In the genomic region with DNA sequence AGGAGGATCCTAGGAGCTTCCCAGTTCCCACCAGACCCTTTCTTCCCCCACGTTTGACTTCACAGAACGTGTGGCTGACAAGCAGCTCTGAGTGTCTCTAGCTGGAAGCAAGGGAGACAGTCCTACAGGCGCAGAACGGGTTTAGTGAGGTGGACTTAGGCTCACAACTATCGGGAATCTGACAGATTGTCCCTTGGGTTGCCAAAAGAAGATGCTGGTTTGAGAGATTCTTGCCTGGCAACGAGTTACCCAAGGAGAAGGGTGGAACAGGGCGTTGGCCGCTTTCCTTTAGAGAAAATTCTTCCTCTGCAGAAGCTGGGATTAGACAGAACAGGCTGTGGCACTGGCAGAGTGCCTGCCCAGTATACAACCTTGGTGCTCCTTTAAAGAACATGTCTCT, we compare ENCODE assay signal across 8 mouse cellular contexts. TPM values are rescaled to one million over a fixed set of nuclear protein-coding genes. Genes with fewer than 3 reads are reported as not detected.
DNase-seq lines count a peak whose midpoint lies in the region; ATAC-seq and TF ChIP-seq lines count a peak whose summit lies in the region.

No protein-coding gene starts in this region.

- no peak for TF ChIP-seq POLR2A in limb, embryonic 14.5 days (IDR thresholded peaks at IDR 0.05; ENCODE audit: borderline replicate concordance, extremely low read depth, insufficient read depth, insufficient read length)

- peak; percentile 63 for DNase-seq in cerebellum, adult 11-12 months
- no peak for DNase-seq in cerebellum, postnatal 4 days (ENCODE audit: low spot score in 2 of 2)
- no peak for DNase-seq in lung, adult 18-20 months
- no peak for DNase-seq in limb, embryonic 14.5 days (ENCODE audit: low spot score)
- no peak for DNase-seq in adrenal gland, postnatal 36 days
- DNase-seq in thymus, postnatal 25 days = no peak
- no peak for DNase-seq in adrenal gland, postnatal 14 days

- H3K4me1 ChIP-seq in lung, embryonic 16.5 days (replicated peaks; ENCODE audit: control insufficient read depth, insufficient read depth, low read length) = peaks cover 5% of the 10 kb centered on the region; the same call in 1 of the 2 replicates
- H3K4me1 ChIP-seq in limb, embryonic 14.5 days (ENCODE audit: control insufficient read depth, insufficient read depth, low read length) = peaks cover 3% of the 10 kb centered on the region; the same call in 1 of the 2 replicates

- no peak for ATAC-seq in lung, embryonic 16.5 days (ENCODE audit: low read depth)
- ATAC-seq in limb, embryonic 14.5 days (ENCODE audit: low FRiP score, low read depth) = no peak

- no peak overlapping the region; the same call in 1 of the 2 replicates for H3K4me3 ChIP-seq in lung, embryonic 16.5 days (ENCODE audit: low read length)
- H3K4me3 ChIP-seq in limb, embryonic 14.5 days (replicated peaks; ENCODE audit: low read length) = no peak overlapping the region

- H3K36me3 ChIP-seq in lung, embryonic 16.5 days (ENCODE audit: control insufficient read depth, insufficient read depth, low read length) = no peaks in the 10 kb centered on the region
- H3K36me3 ChIP-seq in limb, embryonic 14.5 days (ENCODE audit: control insufficient read depth, insufficient read depth, low read length) = no peaks in the 10 kb centered on the region

- no peak overlapping the region for H3K9ac ChIP-seq in lung, embryonic 16.5 days (ENCODE audit: low read length)
- H3K9ac ChIP-seq in limb, embryonic 14.5 days (ENCODE audit: low read depth, low read length, severe bottlenecking) = no peak overlapping the region

- H3K27me3 ChIP-seq in lung, embryonic 16.5 days (ENCODE audit: control insufficient read depth, insufficient read depth, low read depth, low read length) = peaks cover 34% of the 10 kb centered on the region
- peaks cover 35% of the 10 kb centered on the region for H3K27me3 ChIP-seq in limb, embryonic 14.5 days (ENCODE audit: control insufficient read depth, insufficient read depth, low read length)

- WGBS in lung, embryonic 16.5 days = 28% methylated on average over 8 of the region's 8 CpGs
- 31% methylated on average over 8 of the region's 8 CpGs for WGBS in limb, embryonic 14.5 days

- no peak overlapping the region for H3K27ac ChIP-seq in lung, embryonic 16.5 days (ENCODE audit: low read length)
- no peak overlapping the region for H3K27ac ChIP-seq in limb, embryonic 14.5 days (replicated peaks; ENCODE audit: low read depth, low read length)

- H3K4me2 ChIP-seq in lung, embryonic 16.5 days (ENCODE audit: low read depth, low read length) = peak overlapping the region; percentile 93; the same call in 1 of the 2 replicates
- peak overlapping the region; percentile 88; the same call in 1 of the 2 replicates for H3K4me2 ChIP-seq in limb, embryonic 14.5 days (replicated peaks; ENCODE audit: low read depth, low read length, severe bottlenecking)

- no peaks in the 10 kb centered on the region for H3K9me3 ChIP-seq in lung, embryonic 16.5 days (ENCODE audit: control insufficient read depth, low read length)
- no peaks in the 10 kb centered on the region for H3K9me3 ChIP-seq in limb, embryonic 14.5 days (ENCODE audit: control insufficient read depth, low read length)

RNA-seq across cellular contexts. Expression of gene Gm960, which starts 0.4 kb away (rescaled TPM):
- 2.5 and 3.3 TPM in 2 replicates for polyA plus RNA-seq in lung, embryonic 16.5 days (2015; fragmentation: Nextera tagmentation; extraction: Ambion mirVana)
- 1.4 and 1.9 TPM in 2 replicates for polyA plus RNA-seq in limb, embryonic 14.5 days (2012; rRNA removed)
- 3.1 and 3.7 TPM in 2 replicates for polyA plus RNA-seq in limb, embryonic 14.5 days (2014; fragmentation: Nextera tagmentation; extraction: Ambion mirVana)
- under 1 TPM in 1 of 2 experiments, not detected in 1; 0.13 TPM for total RNA-seq in adrenal gland, postnatal 36 days (2021)
- not detected in 2 replicates for total RNA-seq in adrenal gland, postnatal 14 days (2021)

RNA-seq across cellular contexts. Expression of gene Sptbn2, which starts 12.1 kb away (rescaled TPM):
- polyA plus RNA-seq in lung, embryonic 16.5 days (2015; fragmentation: Nextera tagmentation; extraction: Ambion mirVana) = 1.0 and 1.4 TPM in 2 replicates
- polyA plus RNA-seq in limb, embryonic 14.5 days (2012; rRNA removed) = 1.9 and 2.5 TPM in 2 replicates
- polyA plus RNA-seq in limb, embryonic 14.5 days (2014; fragmentation: Nextera tagmentation; extraction: Ambion mirVana) = 4.2 TPM in 2 replicates
- under 1 TPM; 0.49 to 0.53 TPM for total RNA-seq in adrenal gland, postnatal 36 days (2021)
- total RNA-seq in adrenal gland, postnatal 14 days (2021) = 3.3 and 5.9 TPM in 2 replicates

RNA-seq across cellular contexts. Expression of gene Rbm4b, which starts 57.4 kb away (rescaled TPM):
- polyA plus RNA-seq in lung, embryonic 16.5 days (2015; fragmentation: Nextera tagmentation; extraction: Ambion mirVana) = 57.6 and 58.7 TPM in 2 replicates
- 36.9 and 38.1 TPM in 2 replicates for polyA plus RNA-seq in limb, embryonic 14.5 days (2012; rRNA removed)
- 63.2 and 71.8 TPM in 2 replicates for polyA plus RNA-seq in limb, embryonic 14.5 days (2014; fragmentation: Nextera tagmentation; extraction: Ambion mirVana)
- total RNA-seq in adrenal gland, postnatal 36 days (2021) = 10 to 100 TPM; 16.4 to 17.1 TPM
- 13.1 and 15.2 TPM in 2 replicates for total RNA-seq in adrenal gland, postnatal 14 days (2021)
